Mouse (Mus musculus): ENCODE data around the gene Lrrn4cl. TPM values are rescaled to one million over a fixed set of nuclear protein-coding genes. Genes with fewer than 3 reads are reported as not detected.

Lrrn4cl gene
- polyA plus RNA-seq (2012): not detected in 2 replicates

- no peak for TF ChIP-seq GATA1 (IDR thresholded peaks at IDR 0.05; ENCODE audit: low read length)
Measured at GRCm38 (mm10) chr19:8850402-8850901, at the start of gene Lrrn4cl. Gene Lrrn4cl, plus strand, starts transcription at chr19:8850768.

- no peak for TF ChIP-seq GATA1 (IDR thresholded peaks at IDR 0.05; ENCODE audit: low read length)
Measured at GRCm38 (mm10) chr19:8802130-8802821, 48.3 kb upstream of the Lrrn4cl start, which contains the start of gene Zbtb3. Gene Zbtb3, plus strand, starts transcription at chr19:8802555.

- TF ChIP-seq GATA1 (IDR thresholded peaks at IDR 0.05; ENCODE audit: low read length): no peak
Measured at GRCm38 (mm10) chr19:8803204-8803780, 47.3 kb upstream of the Lrrn4cl start.

GRCm38 (mm10) chr19:8803879-8804660, 46.5 kb upstream of the Lrrn4cl start:
- TF ChIP-seq GATA1 (IDR thresholded peaks at IDR 0.05; ENCODE audit: low read length): no peak

- no peak for TF ChIP-seq GATA1 (IDR thresholded peaks at IDR 0.05; ENCODE audit: low read length)
Measured at GRCm38 (mm10) chr19:8806810-8807209, 43.8 kb upstream of the Lrrn4cl start.

GRCm38 (mm10) chr19:8815812-8816211, 34.8 kb upstream of the Lrrn4cl start:
- TF ChIP-seq GATA1 (IDR thresholded peaks at IDR 0.05; ENCODE audit: low read length): no peak

- TF ChIP-seq GATA1 (IDR thresholded peaks at IDR 0.05; ENCODE audit: low read length): no peak
Measured at GRCm38 (mm10) chr19:8817001-8817400, 33.6 kb upstream of the Lrrn4cl start.

- TF ChIP-seq GATA1 (IDR thresholded peaks at IDR 0.05; ENCODE audit: low read length): no peak
Measured at GRCm38 (mm10) chr19:8818301-8818798, 32.2 kb upstream of the Lrrn4cl start.

- no peak for TF ChIP-seq GATA1 (IDR thresholded peaks at IDR 0.05; ENCODE audit: low read length)
Measured at GRCm38 (mm10) chr19:8818801-8819595, 31.6 kb upstream of the Lrrn4cl start, which contains the start of gene Ttc9c. Gene Ttc9c, minus strand, starts transcription at chr19:8819333.

GRCm38 (mm10) chr19:8819596-8820423, 30.8 kb upstream of the Lrrn4cl start, which contains the start of gene Hnrnpul2:
Gene Hnrnpul2, plus strand, starts transcription at chr19:8820010.
- no peak for TF ChIP-seq GATA1 (IDR thresholded peaks at IDR 0.05; ENCODE audit: low read length)

- no peak for TF ChIP-seq GATA1 (IDR thresholded peaks at IDR 0.05; ENCODE audit: low read length)
Measured at GRCm38 (mm10) chr19:8820424-8820956, 30.1 kb upstream of the Lrrn4cl start.

GRCm38 (mm10) chr19:8821146-8821545, 29.4 kb upstream of the Lrrn4cl start:
- no peak for TF ChIP-seq GATA1 (IDR thresholded peaks at IDR 0.05; ENCODE audit: low read length)

- TF ChIP-seq GATA1 (IDR thresholded peaks at IDR 0.05; ENCODE audit: low read length): no peak
Measured at GRCm38 (mm10) chr19:8822696-8823095, 27.9 kb upstream of the Lrrn4cl start.

- no peak for TF ChIP-seq GATA1 (IDR thresholded peaks at IDR 0.05; ENCODE audit: low read length)
Measured at GRCm38 (mm10) chr19:8829660-8830059, 20.9 kb upstream of the Lrrn4cl start, which contains the start of gene AC129217.1. Gene AC129217.1, plus strand, starts transcription at chr19:8829773.

Measured in G1E-ER4 (cell line).